Mouse (Mus musculus) mesoderm, embryonic 11.5 days (tissue): ENCODE measurements around the gene Opa3.
"Not testable (repeated sequence)": the region's sequence is repeated elsewhere in the genome, so short reads cannot be mapped to it uniquely, and the experiment has no call there.

Experiments
- DNase-seq: peaks from one replicate; pipeline ENCODE4 v3.0.0-alpha.2; 2012; ENCODE audit warnings: low read depth, low spot score

Opa3 gene

GRCm38 (mm10) chr7:19279581-19280114 lies 51.5 kb downstream of the Opa3 start, which contains the start of gene Ppm1n:
Gene Ppm1n, minus strand, starts transcription at chr7:19280064.
- DNase-seq, result no peak

GRCm38 (mm10) chr7:19281680-19282304 lies 53.7 kb downstream of the Opa3 start:
- not testable (repeated sequence) for DNase-seq

GRCm38 (mm10) chr7:19282385-19282784 lies 54.3 kb downstream of the Opa3 start, which contains the start of gene Rtn2:
Gene Rtn2, plus strand, starts transcription at chr7:19282624.
- DNase-seq, result peak; percentile 87

- peak; percentile 65 for DNase-seq
Observed at GRCm38 (mm10) chr7:19282791-19283405, 54.8 kb downstream of the Opa3 start.

GRCm38 (mm10) chr7:19283406-19283804 lies 55.3 kb downstream of the Opa3 start:
- DNase-seq, result no peak

GRCm38 (mm10) chr7:19284763-19285162 lies 56.6 kb downstream of the Opa3 start:
- peak; percentile 73 for DNase-seq

GRCm38 (mm10) chr7:19290969-19291596 lies 62.9 kb downstream of the Opa3 start:
- no peak for DNase-seq

- peak; percentile 93 for DNase-seq
Observed at GRCm38 (mm10) chr7:19295503-19296185, 67.5 kb downstream of the Opa3 start.

- DNase-seq, result no peak
Observed at GRCm38 (mm10) chr7:19297034-19297433, 68.9 kb downstream of the Opa3 start.

GRCm38 (mm10) chr7:19297794-19298193 lies 69.7 kb downstream of the Opa3 start:
- no peak for DNase-seq

GRCm38 (mm10) chr7:19299194-19299593 lies 71.1 kb downstream of the Opa3 start:
- no peak for DNase-seq

GRCm38 (mm10) chr7:19300501-19301421 lies 72.6 kb downstream of the Opa3 start:
- peak; percentile 89 for DNase-seq

- DNase-seq, result no peak
Observed at GRCm38 (mm10) chr7:19301461-19302263, 73.5 kb downstream of the Opa3 start.

GRCm38 (mm10) chr7:19302264-19303045 lies 74.3 kb downstream of the Opa3 start:
- no peak for DNase-seq

- no peak for DNase-seq
Observed at GRCm38 (mm10) chr7:19303046-19303305, 74.8 kb downstream of the Opa3 start.

GRCm38 (mm10) chr7:19303770-19304169 lies 75.6 kb downstream of the Opa3 start:
- peak; percentile 86 for DNase-seq

- DNase-seq, result no peak
Observed at GRCm38 (mm10) chr7:19304501-19305412, 76.6 kb downstream of the Opa3 start.

- DNase-seq, result no peak
Observed at GRCm38 (mm10) chr7:19305413-19305735, 77.2 kb downstream of the Opa3 start.
